Mouse (Mus musculus): ENCODE measurements around the gene Mrpl22. TPM values are rescaled to one million over a fixed set of nuclear protein-coding genes. Genes with fewer than 3 reads are reported as not detected.
A peak's percentile ranks its signal among the peaks of the same experiment; 100 is the strongest.
"Not testable (repeated sequence)": the region's sequence is repeated elsewhere in the genome, so short reads cannot be mapped to it uniquely, and the experiment has no call there.

Mrpl22 gene
- total RNA-seq, 1 experiment from 2014 or later: 68.1 TPM

DNA sequence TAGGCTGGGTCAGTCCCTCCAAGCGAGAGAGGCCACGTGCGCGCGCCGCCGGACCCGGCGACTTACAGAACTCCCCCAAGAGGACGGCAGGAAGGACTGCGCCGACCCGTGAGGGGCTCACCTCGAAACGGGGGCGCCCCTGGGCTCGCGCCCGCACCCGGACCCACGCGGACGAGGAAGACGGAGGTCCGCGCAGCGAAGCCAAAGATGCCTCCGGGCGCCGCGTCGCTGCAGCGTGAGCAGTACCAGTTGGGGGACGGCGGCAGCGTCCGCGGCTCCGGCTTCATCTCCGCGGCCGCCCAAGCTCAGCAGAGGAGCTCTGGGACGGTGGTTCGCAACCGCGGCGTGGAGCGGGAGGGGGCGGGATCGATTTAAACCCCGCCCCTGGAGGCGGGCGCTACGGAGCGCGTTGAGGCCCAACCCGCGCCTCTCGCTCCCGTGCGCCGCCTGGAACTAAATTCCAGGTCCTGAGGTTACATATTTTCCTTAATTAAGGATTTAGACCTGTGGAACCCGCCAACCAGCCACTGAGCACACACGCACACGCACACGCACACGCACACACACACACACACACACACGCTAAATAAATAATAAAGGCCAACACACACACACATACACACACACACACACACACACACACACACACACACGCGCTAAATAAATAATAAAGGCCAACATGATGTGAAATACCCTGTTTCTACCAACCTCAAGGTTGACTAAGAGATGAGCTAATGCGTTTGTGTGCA is 3.1 kb upstream of the Mrpl22 start, which contains the start of gene Gemin5:
Gene Gemin5 (minus strand): TSS at position 373 of the 749 bp plus-strand sequence.
- ATAC-seq (replicated peaks in 1 of 2; ENCODE audit: insufficient read depth in 1 of 2, low FRiP score in 2 of 2, low TSS enrichment in 1 of 2, low read depth in 1 of 2, poor library complexity in 2 of 2, severe bottlenecking in 2 of 2): peak; percentile 72 to 77; a peak in 3 of 4 replicates

DNA sequence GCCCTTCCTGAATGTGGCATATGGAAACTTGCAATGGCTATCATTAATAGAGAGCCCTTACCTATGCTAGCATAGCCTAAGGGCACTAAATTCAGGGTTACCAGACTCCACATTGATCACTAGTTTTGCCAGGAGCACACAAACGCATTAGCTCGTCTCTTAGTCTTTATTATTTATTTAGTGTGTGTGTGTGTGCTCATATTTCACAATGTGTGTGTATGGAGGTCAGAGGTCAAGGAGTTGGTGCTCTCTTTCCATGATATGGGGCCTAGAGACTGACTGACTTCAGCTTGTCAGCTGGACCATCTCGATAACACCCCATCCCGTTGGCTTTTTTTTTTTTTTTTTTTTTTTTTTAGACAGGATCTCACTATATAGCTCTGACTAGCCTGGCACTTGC is 1.8 kb upstream of the Mrpl22 start:
- no peak for ATAC-seq (replicated peaks in 1 of 2; ENCODE audit: insufficient read depth in 1 of 2, low FRiP score in 2 of 2, low TSS enrichment in 1 of 2, low read depth in 1 of 2, poor library complexity in 2 of 2, severe bottlenecking in 2 of 2)

DNA sequence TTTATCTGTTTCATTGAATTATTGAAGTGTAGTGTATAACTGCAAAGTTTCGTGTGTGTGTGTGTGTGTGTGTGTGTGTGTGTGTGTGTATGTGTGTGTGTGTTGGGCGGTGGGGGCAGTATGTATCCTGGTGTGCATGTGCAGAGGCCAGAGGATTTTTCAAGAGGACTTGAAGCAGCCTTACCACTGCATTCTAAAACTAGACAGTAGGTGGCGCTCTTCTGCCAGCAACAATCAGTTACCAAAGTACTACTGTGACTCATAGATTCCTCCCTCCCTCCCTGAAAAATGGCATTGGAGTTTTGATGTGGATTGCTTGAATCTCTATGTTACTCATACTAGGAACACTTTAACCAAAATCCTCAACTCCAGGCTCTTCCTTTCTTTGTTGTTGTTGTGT is 8.1 kb downstream of the Mrpl22 start:
- peak; percentile 70 to 84; a peak in 3 of 4 replicates for ATAC-seq (replicated peaks in 1 of 2; ENCODE audit: insufficient read depth in 1 of 2, low FRiP score in 2 of 2, low TSS enrichment in 1 of 2, low read depth in 1 of 2, poor library complexity in 2 of 2, severe bottlenecking in 2 of 2)

DNA sequence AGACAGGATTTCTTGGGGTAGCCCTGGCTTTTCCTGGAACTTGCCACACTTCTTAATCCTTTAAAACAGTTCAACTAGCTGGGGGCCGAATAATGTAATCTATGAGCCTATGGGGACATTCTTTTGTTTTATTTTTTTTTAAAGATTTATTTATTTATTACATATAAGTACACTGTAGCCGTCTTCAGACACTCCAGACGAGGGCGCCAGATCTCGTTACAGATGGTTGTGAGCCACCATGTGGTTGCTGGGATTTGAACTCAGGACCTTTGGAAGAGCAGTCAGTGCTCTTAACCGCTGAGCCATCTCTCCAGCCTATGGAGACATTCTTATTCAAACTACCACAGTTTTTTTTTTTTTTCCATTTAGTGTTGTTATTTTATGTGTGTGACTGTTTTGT is 8.5 kb downstream of the Mrpl22 start:
- ATAC-seq (replicated peaks in 1 of 2; ENCODE audit: insufficient read depth in 1 of 2, low FRiP score in 2 of 2, low TSS enrichment in 1 of 2, low read depth in 1 of 2, poor library complexity in 2 of 2, severe bottlenecking in 2 of 2): not testable (repeated sequence)

DNA sequence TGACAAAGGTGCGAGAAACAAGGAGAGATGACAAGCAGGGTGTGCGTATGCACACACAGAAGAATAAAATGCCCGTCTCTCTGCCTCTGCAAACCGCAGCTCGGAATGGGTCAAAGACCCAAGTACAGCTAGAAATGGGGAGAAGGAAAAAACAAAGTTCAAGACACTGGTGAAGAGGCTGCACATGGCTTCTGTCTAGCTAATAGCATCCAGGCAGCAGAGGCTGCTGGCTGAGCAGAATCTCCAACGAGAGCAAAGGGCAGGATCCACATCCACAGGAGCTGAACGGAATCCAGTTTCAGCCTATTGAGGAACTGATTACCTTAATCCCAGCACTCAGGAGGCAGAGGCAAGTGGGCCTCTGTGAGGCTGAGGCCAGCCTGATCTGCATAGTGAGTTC is 9.3 kb downstream of the Mrpl22 start:
- no peak for ATAC-seq (replicated peaks in 1 of 2; ENCODE audit: insufficient read depth in 1 of 2, low FRiP score in 2 of 2, low TSS enrichment in 1 of 2, low read depth in 1 of 2, poor library complexity in 2 of 2, severe bottlenecking in 2 of 2)

DNA sequence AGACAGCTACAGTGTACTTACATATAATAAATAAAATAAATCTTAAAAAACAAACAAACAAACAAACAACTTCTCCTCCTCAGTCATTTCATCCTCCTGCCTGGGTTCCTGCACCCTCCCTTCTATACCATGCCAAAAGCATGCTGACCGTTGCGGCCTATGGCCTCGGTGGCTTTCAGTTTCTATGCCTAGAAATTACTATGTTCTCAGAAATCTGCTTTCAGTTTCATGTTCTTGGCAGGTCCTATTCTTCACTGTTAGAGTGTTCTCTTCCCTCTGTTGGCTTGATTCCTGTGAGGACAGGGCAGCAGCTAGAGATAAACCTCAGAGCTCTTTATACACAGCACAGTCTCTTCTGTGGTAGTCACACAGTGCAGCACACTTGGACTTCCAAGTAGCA is 12.1 kb downstream of the Mrpl22 start:
- peak; percentile 34 to 69; a peak in 3 of 4 replicates for ATAC-seq (replicated peaks in 1 of 2; ENCODE audit: insufficient read depth in 1 of 2, low FRiP score in 2 of 2, low TSS enrichment in 1 of 2, low read depth in 1 of 2, poor library complexity in 2 of 2, severe bottlenecking in 2 of 2)

DNA sequence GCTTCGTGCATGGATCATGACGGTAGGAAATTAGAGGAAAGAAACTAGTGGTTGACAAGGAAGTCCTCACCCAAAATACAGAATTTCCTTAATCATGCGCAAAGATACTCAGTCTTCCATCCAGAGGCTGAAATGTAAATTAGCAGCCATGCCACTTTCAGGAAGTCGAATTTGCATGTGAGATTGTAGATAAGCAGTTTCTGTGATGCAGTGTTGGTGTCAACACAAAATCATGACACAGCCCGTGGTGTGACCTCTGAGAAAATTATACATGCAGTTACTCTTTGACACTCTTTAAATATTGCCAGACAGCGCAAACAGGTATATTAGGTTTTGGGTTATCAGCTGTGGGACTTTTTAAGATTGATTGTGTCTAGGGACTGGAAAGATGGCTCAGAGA is 18.2 kb downstream of the Mrpl22 start:
- ATAC-seq (replicated peaks in 1 of 2; ENCODE audit: insufficient read depth in 1 of 2, low FRiP score in 2 of 2, low TSS enrichment in 1 of 2, low read depth in 1 of 2, poor library complexity in 2 of 2, severe bottlenecking in 2 of 2): no peak

DNA sequence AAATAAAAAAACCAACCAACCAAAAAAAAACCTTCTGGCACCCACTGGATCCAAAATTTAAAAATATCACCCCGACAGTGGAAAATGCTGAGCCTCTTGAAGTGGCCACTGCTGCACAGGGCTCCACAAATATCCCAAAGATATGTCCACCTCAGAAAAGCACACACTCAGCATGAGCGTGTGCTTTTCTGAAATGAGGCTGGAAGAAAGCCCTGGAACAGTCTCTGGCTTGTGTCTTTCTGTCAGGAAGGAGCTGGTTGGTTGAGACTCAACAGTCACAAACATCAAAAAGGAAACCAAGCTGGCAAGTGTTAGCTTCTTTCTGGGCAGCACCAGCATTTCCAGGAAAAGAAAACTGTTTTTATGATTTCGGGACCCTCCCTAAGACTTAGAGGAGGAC is 21.9 kb downstream of the Mrpl22 start:
- peak in 1 of 2 experiments; percentile 36; a peak in 2 of 4 replicates for ATAC-seq (replicated peaks in 1 of 2; ENCODE audit: insufficient read depth in 1 of 2, low FRiP score in 2 of 2, low TSS enrichment in 1 of 2, low read depth in 1 of 2, poor library complexity in 2 of 2, severe bottlenecking in 2 of 2)

DNA sequence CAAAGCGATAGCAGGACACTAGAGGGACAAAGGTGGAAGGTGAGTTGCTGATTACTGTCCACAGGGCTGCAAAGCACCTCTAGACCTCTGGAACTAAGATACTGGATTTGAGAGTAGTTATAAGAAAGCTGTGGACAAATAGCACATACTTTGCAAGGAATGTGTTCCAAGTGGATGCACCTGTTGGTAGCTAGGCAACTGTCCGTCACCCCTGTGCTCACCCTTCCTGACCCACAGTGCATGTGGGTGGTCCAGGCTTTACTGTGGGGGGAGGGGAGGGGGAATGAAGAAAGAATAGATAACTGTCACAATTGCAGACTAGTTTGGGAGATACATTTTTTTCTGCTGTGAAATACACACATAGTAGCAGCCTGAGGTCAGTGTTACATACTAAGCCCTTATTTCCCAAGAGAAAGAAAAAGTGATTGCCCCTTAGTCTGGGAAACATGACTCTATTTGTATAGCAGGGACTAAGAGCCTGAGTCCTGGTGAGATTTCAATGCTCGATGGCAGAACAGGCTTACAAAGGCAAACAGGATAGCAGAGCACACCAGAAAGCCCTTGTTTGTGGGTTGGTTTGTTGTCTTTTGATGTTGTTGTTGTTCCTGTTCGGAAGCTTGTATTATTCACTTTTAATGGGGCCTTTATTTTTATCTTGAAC is 22.5 kb downstream of the Mrpl22 start:
- ATAC-seq (replicated peaks in 1 of 2; ENCODE audit: insufficient read depth in 1 of 2, low FRiP score in 2 of 2, low TSS enrichment in 1 of 2, low read depth in 1 of 2, poor library complexity in 2 of 2, severe bottlenecking in 2 of 2): no peak

DNA sequence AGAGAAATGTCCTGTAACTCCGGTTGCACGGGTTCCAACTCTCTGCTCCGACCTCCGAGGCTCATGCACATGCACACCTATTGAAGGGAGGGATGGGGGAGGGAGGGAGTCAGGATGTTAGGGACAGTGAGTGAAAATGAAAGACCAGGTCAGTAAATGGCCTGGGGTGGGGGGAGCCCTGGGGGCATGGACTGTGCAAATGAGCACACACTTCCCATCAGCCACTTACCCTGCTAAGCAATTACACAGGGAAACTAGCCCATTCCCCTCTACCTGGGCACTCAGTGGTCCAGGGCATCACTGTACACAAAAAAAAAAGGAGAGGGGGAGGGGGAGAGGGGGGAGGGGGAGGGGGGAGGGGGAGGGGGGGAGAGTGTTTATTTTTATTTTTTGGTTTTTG is 27.2 kb downstream of the Mrpl22 start:
- ATAC-seq (replicated peaks in 1 of 2; ENCODE audit: insufficient read depth in 1 of 2, low FRiP score in 2 of 2, low TSS enrichment in 1 of 2, low read depth in 1 of 2, poor library complexity in 2 of 2, severe bottlenecking in 2 of 2): no peak

DNA sequence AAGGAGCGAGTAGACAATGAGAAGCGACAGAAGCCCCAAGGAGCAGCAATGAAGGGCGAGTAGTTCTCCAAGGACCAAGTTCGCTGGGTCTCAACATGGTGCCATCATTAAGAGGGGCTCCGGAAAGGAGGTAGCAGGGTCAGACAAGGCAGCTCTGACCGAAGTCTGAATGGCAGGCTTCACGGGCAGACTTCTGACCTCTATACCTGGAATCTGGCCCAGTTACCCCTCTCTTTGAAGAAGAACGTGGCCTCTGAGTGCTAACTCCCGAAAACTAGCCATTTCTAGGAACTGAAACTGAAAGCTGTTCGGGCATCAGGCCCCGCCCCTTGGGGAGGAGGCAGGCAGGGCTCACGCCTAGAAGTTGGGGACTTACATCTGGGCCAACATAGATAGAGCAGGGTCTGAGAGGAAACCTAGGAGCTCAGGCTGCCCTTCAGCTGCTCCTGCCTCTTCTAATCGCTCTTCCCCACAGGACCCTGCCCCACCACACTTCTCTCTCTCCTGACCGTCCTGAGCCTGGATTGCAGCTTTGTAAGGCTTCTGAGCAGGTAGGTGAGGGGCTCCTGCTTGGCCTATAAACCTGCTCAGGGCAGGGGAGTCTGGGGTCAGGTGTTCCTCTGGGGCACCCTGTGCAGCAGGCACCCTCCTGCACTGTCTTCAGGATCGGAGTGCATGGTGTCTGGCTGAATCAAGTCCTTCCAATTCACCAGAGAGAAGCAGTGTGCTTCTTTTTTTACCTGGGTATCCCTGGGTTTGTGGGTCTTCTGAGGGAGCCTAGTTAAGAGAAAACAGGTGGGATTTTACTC is 28.0 kb downstream of the Mrpl22 start, which contains the start of the genes Igtp and Irgm2:
Gene Igtp (plus strand): TSS at position 328 of the 809 bp plus-strand sequence.
Gene Irgm2 (plus strand): TSS at position 390 of the 809 bp plus-strand sequence.
- ATAC-seq (replicated peaks in 1 of 2; ENCODE audit: insufficient read depth in 1 of 2, low FRiP score in 2 of 2, low TSS enrichment in 1 of 2, low read depth in 1 of 2, poor library complexity in 2 of 2, severe bottlenecking in 2 of 2): peak; percentile 95 to 97

DNA sequence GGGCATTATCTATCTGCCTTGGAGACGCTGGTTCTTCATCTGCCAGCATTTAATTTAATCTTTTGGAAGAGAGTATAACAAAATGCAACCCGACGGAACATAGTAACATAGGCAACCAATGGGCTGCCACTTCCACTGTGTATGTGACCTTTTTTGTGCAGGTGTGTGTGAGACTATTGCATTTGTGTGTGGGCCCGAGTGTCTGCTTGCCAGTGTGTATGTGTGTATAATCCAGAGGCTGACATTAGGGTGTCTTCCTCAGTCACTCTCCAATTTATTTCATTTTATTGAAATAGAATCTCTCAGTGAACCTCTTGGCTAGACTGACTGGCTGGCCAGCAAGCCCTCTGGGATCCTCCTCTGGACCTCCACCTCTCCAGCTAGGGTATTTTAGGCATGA is 28.8 kb downstream of the Mrpl22 start:
- ATAC-seq (replicated peaks in 1 of 2; ENCODE audit: insufficient read depth in 1 of 2, low FRiP score in 2 of 2, low TSS enrichment in 1 of 2, low read depth in 1 of 2, poor library complexity in 2 of 2, severe bottlenecking in 2 of 2): no peak

DNA sequence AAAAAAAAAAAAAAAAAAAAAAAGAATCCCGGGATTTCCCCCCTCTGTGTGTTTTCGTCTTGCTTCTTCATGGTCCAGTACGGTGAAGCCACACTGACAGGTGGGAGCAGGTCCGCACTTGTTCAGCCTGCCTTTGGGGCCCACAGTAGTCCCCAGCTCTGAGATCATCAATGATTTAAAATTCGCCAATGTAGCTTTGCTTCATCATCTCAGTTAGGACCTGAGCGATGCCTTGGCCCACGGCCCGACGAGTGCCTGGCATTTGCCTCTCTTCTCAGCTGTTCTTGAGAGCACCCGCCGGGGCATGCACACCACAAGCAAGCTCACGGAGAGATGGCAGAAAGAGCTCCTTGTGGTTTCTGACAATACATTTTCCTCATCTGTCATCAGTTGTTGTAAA is 29.6 kb downstream of the Mrpl22 start:
- ATAC-seq (replicated peaks in 1 of 2; ENCODE audit: insufficient read depth in 1 of 2, low FRiP score in 2 of 2, low TSS enrichment in 1 of 2, low read depth in 1 of 2, poor library complexity in 2 of 2, severe bottlenecking in 2 of 2): no peak

DNA sequence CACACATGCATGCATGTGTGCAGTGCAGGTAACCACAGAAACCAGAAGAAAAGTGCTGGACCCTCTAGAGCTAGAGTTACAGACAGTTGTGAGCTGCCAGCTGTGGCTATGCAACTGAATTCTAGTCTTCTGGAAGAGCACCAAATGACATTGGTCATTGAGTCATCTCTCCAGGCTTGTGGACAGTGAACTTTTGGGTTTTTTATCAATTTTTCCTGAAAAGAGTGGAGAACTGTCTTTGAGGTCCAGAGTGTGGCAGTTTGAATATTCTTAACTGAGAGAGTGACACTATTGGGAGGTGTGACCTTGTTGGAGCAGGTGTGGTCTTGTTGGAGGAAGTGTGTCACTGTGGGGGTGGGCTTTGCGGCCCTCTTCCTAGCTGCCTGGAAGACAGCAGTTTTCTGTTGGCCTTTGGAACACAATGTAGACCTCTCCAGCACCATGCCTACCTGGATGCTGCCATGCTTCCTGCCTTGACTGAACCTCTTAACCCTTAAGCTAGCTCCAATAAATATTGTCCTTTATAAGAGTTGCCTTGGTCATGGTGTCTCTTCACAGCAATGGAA is 38.9 kb downstream of the Mrpl22 start:
- no peak for ATAC-seq (replicated peaks in 1 of 2; ENCODE audit: insufficient read depth in 1 of 2, low FRiP score in 2 of 2, low TSS enrichment in 1 of 2, low read depth in 1 of 2, poor library complexity in 2 of 2, severe bottlenecking in 2 of 2)

DNA sequence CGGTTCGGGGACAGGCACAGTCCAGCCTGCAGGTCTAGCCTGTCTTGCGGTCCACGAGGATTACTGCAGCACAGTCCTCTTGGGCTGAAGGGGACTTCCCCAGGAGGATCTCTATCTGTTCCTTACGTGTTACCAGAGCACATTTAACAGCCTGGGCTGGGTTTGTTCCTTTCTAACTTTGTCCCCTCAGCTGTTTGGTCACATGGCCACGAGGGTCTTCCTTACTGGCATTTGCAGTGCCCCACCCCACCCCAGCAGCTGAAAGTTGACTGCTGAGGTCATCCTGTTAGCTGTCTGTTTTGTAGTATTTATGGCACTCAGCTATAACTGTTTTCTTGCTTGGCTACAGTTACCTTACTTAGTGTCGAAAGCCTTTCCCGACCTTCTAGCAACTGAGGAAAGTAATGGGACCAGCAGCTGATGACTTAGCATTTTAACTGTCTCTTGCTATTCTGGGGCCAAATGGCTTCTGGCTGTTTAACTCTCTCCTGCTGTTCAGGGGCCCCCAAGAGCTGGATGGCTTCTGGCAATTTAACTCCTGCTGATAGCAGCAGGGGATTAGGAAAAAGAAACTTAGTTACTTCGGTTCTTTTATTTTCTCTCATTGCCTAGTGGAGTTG is 39.7 kb downstream of the Mrpl22 start:
- ATAC-seq (replicated peaks in 1 of 2; ENCODE audit: insufficient read depth in 1 of 2, low FRiP score in 2 of 2, low TSS enrichment in 1 of 2, low read depth in 1 of 2, poor library complexity in 2 of 2, severe bottlenecking in 2 of 2): 0 out of 4 replicates have a peak, but pooled peaks of 1 of the 2 experiments have one; percentile 5

DNA sequence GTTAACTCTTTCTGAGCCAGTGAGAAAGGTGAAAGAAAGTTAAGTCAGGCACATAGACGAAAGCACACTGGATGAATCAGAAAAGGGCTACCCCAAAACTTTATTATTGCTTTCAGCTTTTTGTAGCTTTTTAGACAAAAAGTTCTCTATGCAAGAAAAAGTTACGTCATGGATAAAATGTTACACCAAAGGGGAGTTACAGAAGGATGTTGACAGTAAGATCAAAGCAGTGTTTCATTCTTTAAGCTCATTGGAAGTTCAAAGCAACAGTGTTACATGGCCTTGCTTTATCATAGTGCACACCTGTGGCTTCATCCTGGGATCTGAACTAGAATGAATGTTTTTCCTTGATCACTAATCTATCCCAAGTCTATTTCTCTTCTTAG is 40.2 kb downstream of the Mrpl22 start:
- no peak for ATAC-seq (replicated peaks in 1 of 2; ENCODE audit: insufficient read depth in 1 of 2, low FRiP score in 2 of 2, low TSS enrichment in 1 of 2, low read depth in 1 of 2, poor library complexity in 2 of 2, severe bottlenecking in 2 of 2)

DNA sequence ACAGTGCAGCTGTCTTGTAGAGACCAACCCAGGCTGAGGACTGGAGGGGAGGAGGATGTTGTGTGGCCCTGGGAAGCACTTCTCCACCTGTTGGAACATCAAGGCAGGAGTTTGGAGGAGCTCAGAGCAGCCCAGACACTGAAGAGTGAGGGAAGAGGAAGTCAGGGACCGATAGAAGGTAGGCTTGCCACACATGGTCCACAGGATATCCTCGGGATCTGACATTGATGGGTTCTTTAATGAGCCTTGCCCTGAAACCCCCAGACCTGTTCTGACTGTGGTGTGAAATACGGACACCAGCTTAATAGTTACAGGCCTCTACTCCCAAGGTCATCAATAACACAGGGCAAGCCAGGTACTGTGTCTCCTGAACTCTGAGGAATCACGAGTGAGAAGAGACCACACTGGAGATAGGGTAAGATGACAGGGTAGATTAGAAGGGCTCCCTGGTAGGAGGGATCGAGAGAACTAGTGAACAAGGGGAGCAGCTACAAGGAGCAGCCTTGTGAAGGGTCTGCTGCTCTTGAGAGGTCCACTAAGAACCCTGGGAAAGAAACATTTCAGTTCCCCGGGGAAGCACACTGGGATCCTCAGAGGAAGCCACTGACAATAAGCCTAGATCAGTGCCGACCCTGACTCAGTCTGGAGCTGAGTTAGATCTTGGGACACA is 42.3 kb downstream of the Mrpl22 start:
- ATAC-seq (replicated peaks in 1 of 2; ENCODE audit: insufficient read depth in 1 of 2, low FRiP score in 2 of 2, low TSS enrichment in 1 of 2, low read depth in 1 of 2, poor library complexity in 2 of 2, severe bottlenecking in 2 of 2): no peak

Measured in hematopoietic stem cell, adult 5-6 weeks (primary cell).